Mouse (Mus musculus) ES-Bruce4 (cell line): ENCODE data around the gene Rai2.

ENCODE experiments used
- CTCF ChIP-seq: IDR thresholded peaks from one replicate; pipeline ENCODE4 v1.8.1; 2011; ENCODE audit warnings: low read depth, low read length
- EP300 ChIP-seq: IDR thresholded peaks from 2 replicates; pipeline ENCODE4 v1.6.1; 2011; ENCODE audit warnings: low read depth, low read length; ENCODE audit not compliant: insufficient read depth
- POLR2A ChIP-seq: IDR thresholded peaks from one replicate; pipeline ENCODE4 v1.8.1; 2011; ENCODE audit warnings: low read length; ENCODE audit not compliant: insufficient read depth

DNA sequence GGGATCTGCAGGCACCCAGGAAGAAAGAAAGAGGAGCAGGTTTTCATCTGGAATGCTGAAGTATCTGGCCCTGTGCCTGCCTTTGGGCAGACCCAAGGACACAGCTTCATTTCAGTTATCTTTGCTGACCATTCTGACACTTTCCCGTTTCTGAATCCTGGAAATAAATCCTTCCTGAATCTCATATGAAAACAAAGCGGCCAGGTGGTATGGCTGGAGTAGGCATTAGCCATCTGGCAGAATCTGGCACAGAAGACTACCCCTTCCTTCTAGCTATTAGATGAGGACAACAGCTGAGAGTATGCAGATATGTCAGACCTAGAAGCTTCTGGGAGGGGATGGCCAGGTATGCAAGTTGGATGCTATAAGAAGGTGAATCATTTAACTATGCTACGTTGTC is 28.4 kb downstream of the Rai2 start:
- no peak for TF ChIP-seq CTCF
- no peak for TF ChIP-seq POLR2A
- TF ChIP-seq EP300: no peak
